Mouse (Mus musculus): ENCODE data around the gene Glis3.

Glis3 gene

GRCm38 (mm10) chr19:28656882-28657281, 23.0 kb downstream of the Glis3 start:
- DNase-seq (ENCODE audit: inconsistent ontology term), result no peak

- no peak for DNase-seq (ENCODE audit: inconsistent ontology term)
Observed at GRCm38 (mm10) chr19:28655166-28655565, 24.7 kb downstream of the Glis3 start.

GRCm38 (mm10) chr19:28650836-28651235, 29.0 kb downstream of the Glis3 start:
- no peak for DNase-seq (ENCODE audit: inconsistent ontology term)

GRCm38 (mm10) chr19:28649489-28649888, 30.4 kb downstream of the Glis3 start:
- DNase-seq (ENCODE audit: inconsistent ontology term), result no peak

GRCm38 (mm10) chr19:28648881-28649280, 31.0 kb downstream of the Glis3 start:
- DNase-seq (ENCODE audit: inconsistent ontology term), result no peak

GRCm38 (mm10) chr19:28647424-28647823, 32.5 kb downstream of the Glis3 start:
- DNase-seq (ENCODE audit: inconsistent ontology term), result peak; percentile 53

GRCm38 (mm10) chr19:28646286-28646685, 33.6 kb downstream of the Glis3 start:
- DNase-seq (ENCODE audit: inconsistent ontology term), result peak; percentile 90

GRCm38 (mm10) chr19:28640861-28641381, 39.0 kb downstream of the Glis3 start:
- DNase-seq (ENCODE audit: inconsistent ontology term), result no peak

GRCm38 (mm10) chr19:28635991-28636553, 43.8 kb downstream of the Glis3 start:
- DNase-seq (ENCODE audit: inconsistent ontology term), result peak; percentile 56

GRCm38 (mm10) chr19:28634986-28635385, 44.9 kb downstream of the Glis3 start:
- no peak for DNase-seq (ENCODE audit: inconsistent ontology term)

- no peak for DNase-seq (ENCODE audit: inconsistent ontology term)
Observed at GRCm38 (mm10) chr19:28628416-28628815, 51.5 kb downstream of the Glis3 start.

GRCm38 (mm10) chr19:28626189-28626588, 53.7 kb downstream of the Glis3 start:
- DNase-seq (ENCODE audit: inconsistent ontology term), result no peak

- DNase-seq (ENCODE audit: inconsistent ontology term), result peak; percentile 81
Observed at GRCm38 (mm10) chr19:28624571-28624970, 55.3 kb downstream of the Glis3 start.

- DNase-seq (ENCODE audit: inconsistent ontology term), result peak; percentile 73
Observed at GRCm38 (mm10) chr19:28623726-28624125, 56.2 kb downstream of the Glis3 start.

GRCm38 (mm10) chr19:28621608-28622505, 58.0 kb downstream of the Glis3 start:
- DNase-seq (ENCODE audit: inconsistent ontology term), result peak; percentile 71

GRCm38 (mm10) chr19:28617736-28618135, 62.1 kb downstream of the Glis3 start:
- DNase-seq (ENCODE audit: inconsistent ontology term), result no peak

GRCm38 (mm10) chr19:28617191-28617590, 62.7 kb downstream of the Glis3 start:
- no peak for DNase-seq (ENCODE audit: inconsistent ontology term)

GRCm38 (mm10) chr19:28616487-28616886, 63.4 kb downstream of the Glis3 start:
- DNase-seq (ENCODE audit: inconsistent ontology term), result no peak

- no peak for DNase-seq (ENCODE audit: inconsistent ontology term)
Observed at GRCm38 (mm10) chr19:28612249-28612648, 67.6 kb downstream of the Glis3 start.

- DNase-seq (ENCODE audit: inconsistent ontology term), result peak; percentile 26
Observed at GRCm38 (mm10) chr19:28608747-28609146, 71.1 kb downstream of the Glis3 start.

- no peak for DNase-seq (ENCODE audit: inconsistent ontology term)
Observed at GRCm38 (mm10) chr19:28608277-28608676, 71.6 kb downstream of the Glis3 start.

GRCm38 (mm10) chr19:28600866-28601265, 79.0 kb downstream of the Glis3 start:
- DNase-seq (ENCODE audit: inconsistent ontology term), result no peak

- DNase-seq (ENCODE audit: inconsistent ontology term), result no peak
Observed at GRCm38 (mm10) chr19:28594215-28594614, 85.7 kb downstream of the Glis3 start.
